Mouse (Mus musculus): ENCODE data around the gene Rbbp4. TPM values are rescaled to one million over a fixed set of nuclear protein-coding genes. Genes with fewer than 3 reads are reported as not detected.

Rbbp4 gene
- total RNA-seq, 2 experiments from 2014 or later: 117 to 130 TPM

- Histone ChIP-seq H3K27ac (no peak overlapping the region), H3K4me3 (no peak overlapping the region)
- no peak for TF ChIP-seq CTCF (conservative IDR thresholded peaks at IDR 0.05)
- DNase-seq (ENCODE audit: low spot score in 2 of 2): no peak
These were observed 36.0 kb downstream of the Rbbp4 start for GRCm38 (mm10) chr4:129299121-129299520.

GRCm38 (mm10) chr4:129297724-129298123, 37.4 kb downstream of the Rbbp4 start:
- TF ChIP-seq CTCF (conservative IDR thresholded peaks at IDR 0.05): no peak
- DNase-seq (ENCODE audit: low spot score in 2 of 2): peak in 1 of 2 experiments; percentile 15
- no peak overlapping the region for H3K27ac ChIP-seq
- H3K4me3 ChIP-seq: no peak overlapping the region

- no peak for TF ChIP-seq CTCF (conservative IDR thresholded peaks at IDR 0.05)
- H3K27ac ChIP-seq: no peak overlapping the region
- no peak for DNase-seq (ENCODE audit: low spot score in 2 of 2)
- no peak overlapping the region for H3K4me3 ChIP-seq
These were observed 39.1 kb downstream of the Rbbp4 start for GRCm38 (mm10) chr4:129296066-129296465.

GRCm38 (mm10) chr4:129295188-129295587, 40.0 kb downstream of the Rbbp4 start:
- no peak overlapping the region for H3K27ac ChIP-seq
- H3K4me3 ChIP-seq: no peak overlapping the region
- no peak for TF ChIP-seq CTCF (conservative IDR thresholded peaks at IDR 0.05)
- DNase-seq (ENCODE audit: low spot score in 2 of 2): no peak

GRCm38 (mm10) chr4:129293702-129294101, 41.5 kb downstream of the Rbbp4 start:
- no peak for DNase-seq (ENCODE audit: low spot score in 2 of 2)
- Histone ChIP-seq H3K27ac (no peak overlapping the region), H3K4me3 (no peak overlapping the region)
- TF ChIP-seq CTCF (conservative IDR thresholded peaks at IDR 0.05): no peak

- no peak for TF ChIP-seq CTCF (conservative IDR thresholded peaks at IDR 0.05)
- Histone ChIP-seq H3K4me3 (no peak overlapping the region), H3K27ac (no peak overlapping the region)
- no peak for DNase-seq (ENCODE audit: low spot score in 2 of 2)
These were observed 42.3 kb downstream of the Rbbp4 start for GRCm38 (mm10) chr4:129292831-129293230.

- no peak for TF ChIP-seq CTCF (conservative IDR thresholded peaks at IDR 0.05)
- no peak overlapping the region for H3K4me3 ChIP-seq
- H3K27ac ChIP-seq: no peak overlapping the region
- no peak for DNase-seq (ENCODE audit: low spot score in 2 of 2)
These were observed 45.5 kb downstream of the Rbbp4 start for GRCm38 (mm10) chr4:129289671-129290070.

GRCm38 (mm10) chr4:129288067-129288466, 47.1 kb downstream of the Rbbp4 start:
- Histone ChIP-seq H3K27ac (no peak overlapping the region), H3K4me3 (no peak overlapping the region)
- TF ChIP-seq CTCF (conservative IDR thresholded peaks at IDR 0.05): no peak
- no peak for DNase-seq (ENCODE audit: low spot score in 2 of 2)

GRCm38 (mm10) chr4:129287472-129287981, 47.6 kb downstream of the Rbbp4 start, which contains the start of gene Sync:
Gene Sync, plus strand, starts transcription at chr4:129287617.
- no peak within 1 kb of the TSS for H3K27ac ChIP-seq
- TF ChIP-seq CTCF (conservative IDR thresholded peaks at IDR 0.05): no peak
- H3K4me3 ChIP-seq: peak within 1 kb of the TSS; percentile 55
- no peak for DNase-seq (ENCODE audit: low spot score in 2 of 2)

GRCm38 (mm10) chr4:129286683-129287471, 48.3 kb downstream of the Rbbp4 start:
- peak overlapping the region; percentile 55 for H3K4me3 ChIP-seq
- 0 out of 2 replicates have a peak, but pooled peaks have one; percentile 11 for TF ChIP-seq CTCF (conservative IDR thresholded peaks at IDR 0.05)
- DNase-seq (ENCODE audit: low spot score in 2 of 2): no peak
- no peak overlapping the region for H3K27ac ChIP-seq

- no peak for DNase-seq (ENCODE audit: low spot score in 2 of 2)
- H3K4me3 ChIP-seq: no peak overlapping the region
These were observed 49.0 kb downstream of the Rbbp4 start for GRCm38 (mm10) chr4:129286001-129286682.

GRCm38 (mm10) chr4:129284685-129285084, 50.5 kb downstream of the Rbbp4 start:
- TF ChIP-seq CTCF (conservative IDR thresholded peaks at IDR 0.05): no peak
- DNase-seq (ENCODE audit: low spot score in 2 of 2): no peak
- no peak overlapping the region for H3K27ac ChIP-seq
- H3K4me3 ChIP-seq: no peak overlapping the region

More at GRCm38 (mm10) chr4:129286001-129286682, 49.0 kb downstream of the Rbbp4 start:
- TF ChIP-seq CTCF (conservative IDR thresholded peaks at IDR 0.05): no peak
- H3K27ac ChIP-seq: no peak overlapping the region

GRCm38 (mm10) chr4:129283226-129283625, 51.9 kb downstream of the Rbbp4 start:
- no peak for TF ChIP-seq CTCF (conservative IDR thresholded peaks at IDR 0.05)
- Histone ChIP-seq H3K27ac (no peak overlapping the region), H3K4me3 (no peak overlapping the region)
- no peak for DNase-seq (ENCODE audit: low spot score in 2 of 2)
